Mouse (Mus musculus): ENCODE data around the gene Plpp7. TPM values are rescaled to one million over a fixed set of nuclear protein-coding genes. Genes with fewer than 3 reads are reported as not detected.

Gene Plpp7
- polyA plus RNA-seq (2014; fragmentation: Illumina TruSeq; extraction: RNeasy Lipid Tissue Mini Kit (QIAGEN cat#74804); ENCODE audit: low read depth, low replicate concordance) = 35.4 TPM

GRCm38 (mm10) chr2:32095351-32096121 is at the start of gene Plpp7:
Gene Plpp7 (plus strand): TSS chr2:32095528.

GRCm38 (mm10) chr2:32084111-32084871 is 11.0 kb upstream of the Plpp7 start, which contains the start of gene Fam78a:
Gene Fam78a (minus strand): TSS chr2:32084857.

GRCm38 (mm10) chr2:32150924-32151659 is 55.8 kb downstream of the Plpp7 start, which contains the start of gene Prrc2b:
Gene Prrc2b (plus strand): TSS chr2:32151082.

Other genes with a start within 250 kb of the Plpp7 start
- gene Fibcd1, start 249.5 kb upstream of the Plpp7 start, polyA plus RNA-seq (2014; fragmentation: Illumina TruSeq; extraction: RNeasy Lipid Tissue Mini Kit (QIAGEN cat#74804); ENCODE audit: low read depth, low replicate concordance) = not detected
- gene Lamc3, start 208.2 kb upstream of the Plpp7 start, polyA plus RNA-seq (2014; fragmentation: Illumina TruSeq; extraction: RNeasy Lipid Tissue Mini Kit (QIAGEN cat#74804); ENCODE audit: low read depth, low replicate concordance) = 0.68 TPM
- gene Aif1l, start 145.4 kb upstream of the Plpp7 start, polyA plus RNA-seq (2014; fragmentation: Illumina TruSeq; extraction: RNeasy Lipid Tissue Mini Kit (QIAGEN cat#74804); ENCODE audit: low read depth, low replicate concordance) = 3.6 TPM
- 13.7 TPM for gene Nup214, start 121.1 kb upstream of the Plpp7 start, polyA plus RNA-seq (2014; fragmentation: Illumina TruSeq; extraction: RNeasy Lipid Tissue Mini Kit (QIAGEN cat#74804); ENCODE audit: low read depth, low replicate concordance)
- gene Fam78a, start 10.7 kb upstream of the Plpp7 start, polyA plus RNA-seq (2014; fragmentation: Illumina TruSeq; extraction: RNeasy Lipid Tissue Mini Kit (QIAGEN cat#74804); ENCODE audit: low read depth, low replicate concordance) = 17.0 TPM
- 48.3 TPM for gene Prrc2b, start 55.6 kb downstream of the Plpp7 start, polyA plus RNA-seq (2014; fragmentation: Illumina TruSeq; extraction: RNeasy Lipid Tissue Mini Kit (QIAGEN cat#74804); ENCODE audit: low read depth, low replicate concordance)
- gene Pomt1, start 141.1 kb downstream of the Plpp7 start, polyA plus RNA-seq (2014; fragmentation: Illumina TruSeq; extraction: RNeasy Lipid Tissue Mini Kit (QIAGEN cat#74804); ENCODE audit: low read depth, low replicate concordance) = 14.1 TPM
- 30.1 TPM for gene Uck1, start 164.6 kb downstream of the Plpp7 start, polyA plus RNA-seq (2014; fragmentation: Illumina TruSeq; extraction: RNeasy Lipid Tissue Mini Kit (QIAGEN cat#74804); ENCODE audit: low read depth, low replicate concordance)
- 65.1 TPM for gene Golga2, start 191.9 kb downstream of the Plpp7 start, polyA plus RNA-seq (2014; fragmentation: Illumina TruSeq; extraction: RNeasy Lipid Tissue Mini Kit (QIAGEN cat#74804); ENCODE audit: low read depth, low replicate concordance)
- gene Swi5, start 192.5 kb downstream of the Plpp7 start, polyA plus RNA-seq (2014; fragmentation: Illumina TruSeq; extraction: RNeasy Lipid Tissue Mini Kit (QIAGEN cat#74804); ENCODE audit: low read depth, low replicate concordance) = 396 TPM